Mouse (Mus musculus) kidney, adult 8-10 months (tissue): ENCODE results near the gene Gm49661.

Experiments used
- DNase-seq, 2 experiments: peaks; one replicate each; pipeline ENCODE4 v3.0.0; 2022

The Gm49661 gene

DNA sequence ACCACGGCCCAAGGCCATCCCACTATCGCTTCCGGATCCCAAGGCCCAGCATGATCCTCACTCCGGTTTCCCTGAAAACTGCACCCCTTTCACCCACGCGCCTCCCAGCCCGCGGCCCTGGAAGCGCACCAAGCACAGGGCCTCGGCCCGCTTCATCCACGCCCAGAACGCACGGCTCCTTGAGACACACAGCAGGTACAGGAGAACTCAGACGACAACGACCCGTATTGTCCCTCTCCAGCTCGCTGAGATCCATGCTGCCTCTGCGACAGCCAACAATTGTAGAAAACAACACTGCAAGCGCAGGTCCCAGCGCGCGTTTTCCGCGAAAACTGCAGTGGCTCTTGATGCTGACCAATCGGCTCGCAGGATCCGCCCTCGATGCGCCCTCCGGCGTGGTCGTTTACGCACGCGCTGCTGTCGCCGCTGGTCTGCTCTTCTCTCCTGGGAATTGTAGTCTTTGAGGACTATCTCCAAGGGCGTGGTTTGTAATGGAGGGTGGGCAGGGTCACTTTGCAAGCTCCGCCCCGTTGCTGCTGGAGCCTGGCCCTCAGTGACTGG lies 3.4 kb downstream of the Gm49661 start:
- peak; percentile 96 to 97 for DNase-seq

DNA sequence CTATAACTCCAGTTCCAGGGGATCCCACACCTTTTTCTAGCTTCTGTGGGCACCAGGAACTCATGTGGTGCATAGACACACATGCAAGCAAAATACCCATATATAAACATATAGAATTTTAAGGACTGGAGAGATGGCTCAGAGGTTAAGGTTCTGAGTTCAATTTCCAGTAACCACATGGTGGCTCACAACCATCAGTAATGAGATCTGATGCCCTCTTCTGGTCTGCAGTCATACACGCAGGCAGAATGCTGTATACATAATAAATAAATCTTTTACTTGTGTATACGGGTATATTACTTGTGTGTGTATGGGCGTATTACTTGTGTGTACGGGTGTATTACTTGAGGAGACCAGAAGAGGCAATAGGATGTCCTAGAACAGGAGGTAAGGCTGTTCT lies 5.3 kb downstream of the Gm49661 start:
- no peak for DNase-seq

DNA sequence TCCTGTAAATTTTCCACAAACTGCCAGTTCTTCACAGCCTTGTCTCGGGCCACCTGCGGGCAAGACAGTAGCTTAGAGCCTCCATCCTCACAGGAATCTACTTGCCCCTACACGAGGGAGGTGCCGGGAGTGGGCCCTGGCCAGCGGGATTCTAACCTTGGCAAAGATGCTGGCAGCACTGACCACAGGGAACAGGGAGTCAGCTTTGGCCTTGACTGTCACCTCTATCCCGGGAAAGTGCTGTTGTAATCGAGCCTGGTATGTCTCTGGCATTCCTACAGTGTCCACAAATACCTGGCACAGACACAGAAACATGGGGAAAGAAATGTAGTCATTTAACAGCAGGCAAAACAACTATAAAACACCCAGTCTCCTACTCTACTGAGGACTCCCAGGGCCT lies 9.4 kb downstream of the Gm49661 start:
- DNase-seq: no peak

DNA sequence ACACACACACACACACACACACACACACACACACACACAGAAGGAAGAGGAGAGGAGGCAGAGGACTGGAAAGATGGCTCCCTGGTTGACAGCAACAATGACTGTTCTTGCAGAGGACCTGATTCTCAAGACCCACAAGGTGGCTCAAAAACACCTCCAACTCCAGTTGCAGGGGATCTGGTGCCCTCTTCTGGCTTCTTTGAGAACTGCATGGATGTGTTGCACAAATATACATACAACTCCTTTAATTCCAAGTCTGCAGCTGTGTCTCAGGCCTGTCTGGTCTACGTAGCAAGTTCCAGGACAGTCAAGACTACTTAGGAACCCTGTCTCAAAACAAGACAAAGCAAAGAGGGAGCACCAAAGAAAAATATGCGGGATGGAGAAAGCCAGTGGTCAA lies 12.5 kb downstream of the Gm49661 start:
- peak in 1 of 2 experiments; percentile 79 for DNase-seq

DNA sequence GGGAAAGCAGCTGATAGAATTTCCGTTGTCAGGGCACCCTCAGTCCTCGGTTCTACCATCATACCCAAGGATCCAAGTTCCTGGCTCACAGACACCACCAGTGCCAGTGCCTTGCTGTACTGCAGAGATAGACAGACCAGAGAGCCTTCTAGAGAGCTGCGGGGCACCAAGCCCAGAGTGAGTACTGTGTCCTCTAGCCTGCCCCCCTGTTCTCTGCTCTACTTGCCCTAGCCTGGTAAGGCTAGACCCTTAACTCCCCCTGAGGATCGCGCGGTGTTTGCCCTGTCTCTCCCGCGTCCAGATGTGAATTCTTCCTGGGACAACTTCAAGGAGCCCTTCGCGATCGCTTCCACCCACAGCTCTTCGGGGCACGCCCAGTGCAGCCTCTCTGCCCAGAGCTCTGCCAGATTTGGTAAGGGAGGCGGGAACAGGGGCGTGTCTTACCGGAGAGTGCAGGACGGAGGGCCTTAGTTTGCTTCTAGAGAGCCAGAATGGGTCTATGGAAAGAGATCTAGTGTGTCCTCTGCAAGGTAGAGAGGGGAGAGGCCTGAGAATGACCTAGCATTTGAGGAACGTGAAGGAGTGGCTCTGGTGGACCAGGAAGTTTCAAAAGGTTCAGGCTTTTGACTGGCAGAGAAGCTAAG lies 16.5 kb downstream of the Gm49661 start:
- peak in 1 of 2 experiments; percentile 55 for DNase-seq

DNA sequence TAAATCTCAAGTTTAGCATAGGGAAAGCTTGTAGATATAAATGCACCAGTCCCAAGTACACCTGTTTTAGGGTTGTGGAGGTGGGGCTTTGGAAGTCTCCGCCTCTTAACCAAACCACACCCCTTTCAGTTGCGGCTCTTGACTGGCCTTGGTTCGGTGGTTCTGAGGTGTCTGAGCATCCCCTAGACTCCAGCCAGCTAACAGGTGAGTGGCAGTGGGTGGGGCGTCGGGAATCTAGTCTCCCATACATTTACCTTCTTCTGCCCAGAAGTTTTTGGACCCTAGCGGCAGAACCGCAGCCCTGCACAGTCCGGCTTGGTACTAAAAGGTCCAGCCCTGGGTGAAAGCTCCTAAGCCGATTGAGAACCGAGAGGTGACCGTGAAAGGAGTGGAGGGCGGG lies 19.5 kb downstream of the Gm49661 start:
- DNase-seq: no peak

DNA sequence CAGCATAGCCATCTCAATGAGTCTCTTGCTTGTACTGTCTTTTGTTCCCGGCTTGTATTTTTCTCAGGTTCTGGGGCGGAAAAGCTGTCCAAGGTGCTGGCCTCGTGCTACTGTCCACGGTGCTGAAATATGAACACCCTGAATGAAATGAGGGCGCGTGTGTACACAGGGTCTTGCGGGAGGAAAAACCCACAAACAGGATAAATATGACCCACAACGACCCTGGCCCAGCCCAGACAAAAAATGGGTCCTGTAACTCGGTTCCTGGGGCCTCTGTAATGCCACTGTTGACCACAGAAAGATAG lies 22.0 kb downstream of the Gm49661 start:
- DNase-seq: peak in 1 of 2 experiments; percentile 54

DNA sequence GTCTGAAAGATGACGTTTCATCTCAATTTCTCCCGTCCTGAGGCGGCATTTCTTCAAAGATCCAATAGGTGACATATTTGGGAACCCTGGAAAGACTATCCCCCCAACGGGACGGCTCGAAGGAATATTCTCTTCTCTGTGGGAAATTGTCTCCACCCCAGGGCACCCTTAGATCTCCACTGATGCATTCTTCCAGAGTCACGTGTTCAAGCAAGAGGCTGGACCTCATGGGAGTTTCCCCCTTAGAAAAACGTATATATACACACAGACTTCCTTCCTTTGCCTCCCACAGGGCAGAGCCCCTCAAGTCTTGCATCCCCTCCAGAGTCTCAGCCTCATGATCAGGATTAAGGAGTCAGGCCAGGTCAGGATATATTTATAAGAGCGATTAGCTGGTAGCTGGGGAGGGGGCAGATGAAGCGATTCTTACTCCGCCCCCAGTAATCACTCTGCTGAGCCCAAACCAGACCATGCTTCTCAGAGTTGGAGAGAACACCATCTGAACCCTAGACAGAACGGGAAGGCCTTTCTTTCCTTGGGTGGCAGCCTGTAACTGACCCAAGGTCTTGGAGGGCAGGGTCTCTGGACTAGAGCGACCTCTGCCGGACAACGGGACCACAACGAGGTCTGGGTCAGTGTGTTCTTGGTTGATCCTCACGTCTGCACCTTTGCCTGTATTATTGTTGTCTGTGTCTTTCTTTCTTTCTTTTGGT lies 22.5 kb downstream of the Gm49661 start, which contains the start of gene Rtbdn:
TSS of gene Rtbdn (plus strand) at position 464 of the 713 bp plus-strand sequence.
- no peak for DNase-seq

DNA sequence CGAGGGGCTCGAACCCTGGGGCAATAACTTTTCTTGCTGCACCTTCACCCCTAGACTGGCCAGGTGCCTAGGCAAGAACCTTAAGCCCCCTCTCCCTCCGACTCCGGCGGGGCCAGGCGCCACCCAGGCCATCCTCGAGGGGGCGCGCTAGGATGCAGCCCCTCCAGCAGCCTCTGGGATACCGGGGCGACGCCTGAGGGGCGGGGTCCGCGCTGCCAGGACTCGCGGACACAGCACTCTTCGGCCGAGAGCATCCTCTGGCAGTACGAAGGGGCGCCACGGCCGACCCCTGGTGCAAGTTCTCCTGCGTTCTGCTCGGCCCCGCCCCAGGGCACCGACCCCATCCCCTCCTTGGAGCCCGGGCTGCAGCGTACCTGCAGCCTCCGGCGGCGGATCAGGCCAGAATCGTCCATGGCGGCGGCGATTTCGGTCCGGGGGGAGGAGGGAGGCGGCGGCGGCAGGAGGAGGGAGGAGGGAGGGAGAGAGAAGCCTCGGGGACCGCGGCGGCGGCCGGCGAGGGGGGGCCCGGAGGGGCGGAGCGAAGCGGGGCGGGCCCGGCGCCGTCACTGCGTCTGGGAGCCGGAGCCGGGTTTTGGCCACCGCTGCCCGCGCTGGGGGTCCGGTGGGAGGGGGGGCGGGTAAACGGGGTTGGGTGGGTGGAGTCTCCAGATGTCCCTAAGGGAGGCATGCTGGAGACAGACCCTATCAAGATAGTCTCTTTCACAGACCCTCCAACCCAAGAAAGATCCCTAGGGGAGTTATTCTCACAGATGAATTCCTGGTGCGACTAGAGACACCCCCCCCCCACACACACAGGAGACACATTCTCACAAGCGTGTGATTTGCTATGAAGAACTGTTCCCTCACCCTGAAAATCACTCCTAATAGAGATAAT lies 23.4 kb downstream of the Gm49661 start:
- no peak for DNase-seq

DNA sequence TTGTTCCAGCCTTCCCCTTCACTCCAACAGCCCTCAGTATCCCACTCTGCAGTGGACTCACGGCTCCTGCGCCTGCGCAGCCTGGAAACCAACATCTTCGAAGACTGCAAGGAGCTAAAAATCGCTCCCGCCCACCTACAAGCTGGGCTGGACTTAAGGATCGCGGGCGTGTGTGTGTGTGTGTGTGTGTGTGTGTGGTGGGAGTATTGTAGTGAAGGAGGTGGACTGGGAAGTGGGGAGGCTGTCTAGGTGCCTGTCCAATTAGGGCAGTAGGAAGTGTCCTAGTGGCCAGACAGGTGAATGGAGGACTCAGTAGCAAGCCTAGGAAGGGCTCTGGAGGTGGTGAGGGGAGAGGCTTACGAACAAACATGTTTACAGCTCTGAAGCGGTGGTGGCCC lies 24.0 kb downstream of the Gm49661 start:
- DNase-seq: no peak

DNA sequence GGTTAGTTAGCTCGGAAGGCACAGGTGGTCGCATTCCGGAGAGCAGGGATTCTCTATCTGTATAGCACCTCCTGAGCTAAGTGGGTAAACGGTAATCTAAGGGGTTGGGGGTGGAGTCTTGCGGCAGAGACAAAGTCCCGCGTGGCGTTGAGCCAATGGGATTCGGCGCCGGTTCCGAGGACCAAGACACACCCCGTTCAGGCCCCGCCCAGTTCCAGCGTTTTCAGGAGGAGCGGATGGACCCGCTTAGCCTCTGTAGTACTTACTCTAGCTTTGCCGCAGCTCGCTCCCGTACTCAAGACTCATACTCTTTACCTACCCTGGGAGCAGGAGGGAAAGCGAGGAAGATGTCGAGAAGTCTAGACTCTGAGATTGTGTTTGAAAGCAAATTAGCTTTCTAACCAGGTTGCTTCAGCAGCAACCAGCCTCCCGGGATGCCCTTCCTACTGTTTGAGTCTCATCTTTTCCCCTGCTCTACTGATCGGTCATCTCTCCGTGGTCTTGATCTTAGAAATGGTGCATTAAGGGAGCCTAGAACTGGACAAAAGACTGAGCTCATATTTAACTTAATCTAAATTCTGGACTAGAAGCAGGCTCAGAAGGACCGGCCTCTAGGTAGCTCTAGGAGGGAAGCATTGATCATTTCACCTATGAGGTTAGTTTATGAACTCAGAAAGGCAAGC lies 24.6 kb downstream of the Gm49661 start:
- peak in 1 of 2 experiments; percentile 28 for DNase-seq

DNA sequence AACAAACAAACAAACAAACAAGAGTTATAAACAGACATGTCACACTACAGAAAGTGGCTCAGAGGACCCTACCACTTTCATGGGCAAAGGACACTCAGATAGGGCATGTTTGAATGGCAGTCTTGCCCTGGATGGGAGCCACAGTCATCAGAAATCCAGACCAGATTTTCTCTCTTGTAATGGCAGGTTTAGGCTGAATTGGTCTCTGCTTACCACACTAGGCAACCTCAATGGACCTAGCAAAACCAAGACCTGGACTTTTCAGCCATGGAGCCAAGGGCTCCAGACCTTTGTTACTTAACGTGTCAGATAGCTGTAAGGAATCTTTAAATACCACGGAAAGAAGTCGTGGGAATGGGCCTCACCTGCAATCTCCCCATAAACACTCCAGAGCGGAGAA lies 25.5 kb downstream of the Gm49661 start:
- DNase-seq: no peak

DNA sequence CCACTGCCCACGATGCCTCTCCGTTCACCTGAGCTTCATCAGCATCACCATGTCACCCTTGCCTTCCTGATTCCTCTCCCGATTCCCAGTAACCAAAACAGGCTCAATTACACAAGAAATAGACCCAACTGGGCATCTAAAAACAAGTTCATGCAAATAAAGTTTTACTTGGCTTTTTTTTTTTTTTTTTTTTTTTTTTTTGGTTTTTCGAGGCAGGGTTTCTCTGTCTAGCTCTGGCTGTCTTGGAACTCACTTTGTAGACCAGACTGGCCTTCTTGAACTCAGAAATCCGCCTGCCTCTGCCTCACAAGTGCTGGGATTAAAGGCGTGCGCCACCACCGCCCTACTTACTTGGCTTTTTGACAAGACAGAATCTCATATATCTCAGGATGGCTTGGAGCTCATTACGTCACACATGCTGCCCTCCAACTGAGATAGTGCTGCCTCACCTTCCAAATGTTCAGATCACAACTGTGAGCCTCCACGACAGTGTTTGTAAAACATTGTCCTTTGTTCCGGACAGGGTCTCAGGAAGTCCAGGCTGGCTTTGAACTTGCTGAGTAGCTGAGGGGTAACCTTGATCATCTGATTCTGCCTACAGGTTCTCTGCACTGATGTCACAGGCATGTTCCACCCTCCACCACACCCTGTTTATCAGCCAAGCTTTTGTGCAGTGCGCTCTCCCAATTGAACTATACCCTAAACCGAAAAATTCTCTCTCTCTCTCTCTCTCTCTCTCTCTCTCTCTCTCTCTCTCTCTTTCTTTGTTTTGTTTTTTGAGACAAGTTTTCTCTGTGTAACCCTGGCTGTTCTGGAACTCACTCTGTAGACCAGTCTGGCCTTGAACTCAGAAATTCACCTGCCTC lies 31.4 kb downstream of the Gm49661 start:
- no peak for DNase-seq

DNA sequence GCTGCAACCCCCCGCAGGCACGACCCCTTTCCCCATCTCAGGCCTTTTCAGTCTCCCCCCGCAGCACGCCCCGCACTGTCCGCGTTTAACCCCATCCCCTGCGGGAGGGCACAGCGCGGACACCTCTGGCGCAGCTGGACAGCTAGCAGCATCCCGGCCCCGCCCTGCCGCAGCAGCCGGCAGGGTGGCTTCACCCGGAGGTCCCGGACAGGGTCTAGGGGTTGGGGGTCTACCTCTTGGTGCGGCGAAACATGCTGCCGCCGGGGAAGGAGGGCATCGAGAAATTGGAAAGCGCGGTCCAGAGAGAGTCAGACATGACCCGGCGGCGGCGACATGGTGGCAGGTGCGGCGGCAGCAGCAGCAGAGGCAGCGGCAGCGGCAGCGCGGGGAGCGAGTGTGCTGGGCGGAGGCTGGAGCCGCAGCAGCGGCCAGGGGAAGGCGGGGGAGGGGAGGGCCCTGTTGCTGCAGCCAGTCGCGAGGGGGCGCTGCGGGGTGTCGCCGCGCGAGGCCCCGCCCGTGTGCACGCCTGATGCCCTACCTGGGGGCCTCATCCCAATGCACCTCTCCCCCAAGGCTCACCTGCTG lies 32.2 kb downstream of the Gm49661 start, which contains the start of gene Mast1:
TSS of gene Mast1 (minus strand) at position 398 of the 585 bp plus-strand sequence.
- peak in 1 of 2 experiments; percentile 35 for DNase-seq

DNA sequence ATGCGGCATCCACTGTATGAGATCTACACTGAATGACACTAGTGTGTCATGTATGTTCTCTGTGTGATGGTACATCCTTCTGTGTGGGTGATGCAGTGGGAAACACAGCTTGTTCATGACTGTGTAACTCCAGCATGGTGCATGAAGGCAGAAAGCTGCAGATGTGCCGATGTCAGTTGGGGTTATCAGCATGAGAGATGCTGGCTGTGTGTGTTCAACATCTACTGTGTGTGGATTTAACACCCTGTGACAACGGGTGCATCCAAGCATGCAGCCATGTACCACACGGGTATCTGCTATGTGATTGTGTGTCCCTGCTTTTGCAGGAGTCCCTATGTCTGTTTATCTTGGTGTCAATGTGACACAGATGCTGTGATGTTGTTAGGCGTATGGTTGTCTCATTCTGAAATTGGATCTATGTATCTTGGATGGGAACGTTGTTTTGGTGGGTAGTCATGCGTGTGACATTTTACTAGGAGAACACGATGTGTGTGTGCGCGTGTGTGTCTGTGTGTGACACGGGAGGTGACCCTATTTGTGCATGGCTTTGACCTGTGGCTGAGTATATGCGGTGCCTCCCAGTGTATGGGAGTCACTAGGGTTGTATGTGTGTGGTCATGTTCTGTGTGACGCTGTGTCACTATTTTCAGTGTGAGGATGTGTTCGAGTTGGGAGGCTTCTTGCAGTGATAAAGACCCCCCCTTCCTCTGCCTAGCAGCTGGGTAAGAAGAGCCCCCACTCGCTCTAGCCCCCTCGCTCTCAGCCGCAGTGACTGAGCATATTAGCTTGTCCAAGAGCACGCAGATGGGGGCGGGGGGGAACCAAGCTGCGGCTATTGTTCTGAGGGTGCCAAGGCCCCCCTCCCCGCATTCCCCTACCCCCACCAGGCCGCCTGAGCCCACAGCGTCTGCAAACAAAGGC lies 32.9 kb downstream of the Gm49661 start:
- DNase-seq: no peak

DNA sequence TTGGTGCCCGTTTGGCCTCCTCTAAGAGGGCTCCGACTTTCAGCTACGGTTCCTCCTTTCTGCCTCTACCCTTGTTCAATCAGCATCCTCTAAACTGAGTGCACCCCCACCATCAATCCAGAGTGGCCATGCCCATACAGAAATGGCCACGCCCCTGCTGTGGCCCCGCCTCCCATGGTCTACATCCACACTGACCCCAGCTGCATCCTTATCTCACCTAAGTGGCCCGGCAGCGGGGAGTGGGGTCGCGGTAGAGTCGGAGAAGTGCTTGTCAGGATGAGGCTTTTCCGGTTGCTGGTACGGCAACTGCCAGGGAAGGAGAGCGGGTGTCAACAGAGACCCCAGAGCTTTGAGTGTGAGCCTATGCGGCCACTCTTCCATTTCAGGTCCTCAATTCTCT lies 33.7 kb downstream of the Gm49661 start:
- DNase-seq: no peak

DNA sequence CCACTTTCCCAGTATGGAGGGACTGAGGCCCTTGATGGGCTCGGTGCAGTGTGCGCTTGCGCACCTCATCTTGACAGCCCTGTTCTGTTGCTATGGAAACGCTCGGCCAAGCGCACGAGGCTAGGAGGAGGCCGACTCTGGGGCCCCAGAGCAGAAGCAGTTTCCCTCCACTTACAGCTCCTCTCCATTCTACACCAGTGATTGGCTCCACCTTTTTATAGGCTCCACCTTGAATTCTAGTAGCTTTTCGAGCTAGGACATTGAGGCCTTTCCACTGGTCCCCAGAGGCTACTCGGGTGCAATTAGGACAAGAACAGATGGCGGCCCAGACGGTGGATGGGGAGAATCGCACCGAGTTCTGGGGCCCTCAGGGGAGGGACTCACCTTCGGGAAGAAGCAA lies 34.4 kb downstream of the Gm49661 start:
- DNase-seq: no peak

DNA sequence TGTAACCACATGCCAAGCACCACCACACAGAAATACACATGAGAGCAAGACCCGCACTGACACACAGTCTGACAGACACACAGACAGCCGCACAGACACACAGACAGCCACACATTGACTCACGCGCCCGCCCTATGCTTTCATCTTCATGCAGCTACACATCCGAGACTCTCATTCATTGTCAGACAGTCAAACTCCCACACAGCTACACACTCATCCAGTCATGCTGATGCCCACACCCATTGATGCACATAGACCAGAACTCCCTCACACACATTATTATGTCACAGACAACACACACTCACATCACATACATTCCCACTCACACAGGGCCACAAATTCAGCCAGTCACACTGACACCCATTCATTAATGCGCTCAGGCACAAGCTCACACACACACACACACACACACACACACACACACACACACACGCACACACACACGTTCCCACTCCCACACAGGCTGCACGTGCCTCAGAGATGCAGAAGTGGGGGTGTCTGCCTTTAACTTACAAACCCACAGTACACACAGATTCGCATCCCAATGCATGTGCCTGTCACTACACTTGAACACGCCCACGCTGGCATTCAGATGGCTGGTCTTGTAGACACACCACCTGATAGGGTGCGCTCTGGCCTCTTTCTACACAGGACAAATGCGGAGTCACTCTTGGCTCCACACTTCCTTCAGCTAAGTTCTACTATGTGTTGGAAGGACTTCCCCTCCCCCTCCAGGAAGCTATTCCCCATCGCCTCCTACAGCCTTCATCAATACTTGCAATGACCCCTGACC lies 35.3 kb downstream of the Gm49661 start:
- no peak for DNase-seq

DNA sequence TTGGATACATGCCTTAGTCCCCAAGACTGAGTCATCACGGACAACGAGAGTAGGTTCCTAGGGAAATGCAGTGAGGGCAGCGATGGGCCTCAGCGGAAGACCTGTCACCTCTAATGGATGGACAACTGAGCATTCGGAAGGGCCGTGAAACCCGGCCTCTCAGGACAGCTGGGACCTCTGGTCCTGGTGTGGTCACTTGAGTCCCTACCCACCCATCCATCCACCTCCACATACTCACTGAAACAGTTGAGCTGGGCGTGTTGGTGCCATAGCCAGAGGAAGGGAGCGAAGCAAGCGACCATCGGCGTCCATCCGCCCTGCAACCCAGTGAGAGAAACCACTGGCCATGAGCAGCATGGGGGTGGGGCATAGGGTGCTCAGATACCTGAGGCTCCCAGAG lies 38.7 kb downstream of the Gm49661 start:
- no peak for DNase-seq
